Mouse (Mus musculus): ENCODE data around the gene Gab3.

The Gab3 gene

GRCm38 (mm10) chrX:75084774-75085508, at the start of gene Gab3:
Gab3 (minus strand) TSS chrX:75085458.
- peak; percentile 61 to 73 for DNase-seq

DNA sequence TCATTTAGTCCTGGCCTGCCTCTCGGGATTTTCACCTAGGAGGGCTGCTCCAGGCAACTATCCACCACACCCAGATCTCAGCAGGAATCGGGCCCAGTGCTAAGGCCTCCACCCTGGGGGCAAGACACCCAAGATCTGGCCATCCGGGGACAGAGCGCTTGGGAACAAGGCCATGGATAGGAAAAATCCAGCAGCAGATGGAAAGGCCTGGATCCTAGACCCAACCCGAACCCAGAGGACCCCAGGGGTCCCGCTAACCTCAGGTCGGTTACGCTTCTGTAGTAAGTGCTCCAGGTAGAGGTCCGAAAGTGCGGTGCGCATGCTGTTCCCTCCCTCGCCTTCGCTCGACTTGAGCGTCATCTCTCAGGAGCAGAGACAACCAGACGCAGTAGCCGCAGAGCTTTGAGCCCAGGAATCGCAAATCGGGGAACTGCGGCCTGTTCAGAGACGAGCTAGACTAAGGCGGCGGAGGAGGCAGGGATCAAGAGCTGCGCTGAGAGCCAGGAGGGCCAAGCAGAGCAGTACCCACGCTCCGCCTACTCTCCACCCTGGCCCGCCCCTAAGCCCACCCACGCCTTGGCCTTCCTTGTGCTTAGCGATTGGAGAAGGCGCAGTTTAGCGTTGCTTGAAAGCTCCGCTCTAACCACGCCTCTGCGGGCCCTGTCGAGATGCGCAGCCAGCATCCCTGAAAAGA, 45.4 kb upstream of the Gab3 start, which contains the start of gene Mpp1:
Gene Mpp1, minus strand, starts transcription at position 550 of the 694 bp plus-strand sequence.
- DNase-seq, result peak; percentile 84 to 91

- DNase-seq, result no peak
Measured at GRCm38 (mm10) chrX:75129474-75129873, 44.2 kb upstream of the Gab3 start.

DNA sequence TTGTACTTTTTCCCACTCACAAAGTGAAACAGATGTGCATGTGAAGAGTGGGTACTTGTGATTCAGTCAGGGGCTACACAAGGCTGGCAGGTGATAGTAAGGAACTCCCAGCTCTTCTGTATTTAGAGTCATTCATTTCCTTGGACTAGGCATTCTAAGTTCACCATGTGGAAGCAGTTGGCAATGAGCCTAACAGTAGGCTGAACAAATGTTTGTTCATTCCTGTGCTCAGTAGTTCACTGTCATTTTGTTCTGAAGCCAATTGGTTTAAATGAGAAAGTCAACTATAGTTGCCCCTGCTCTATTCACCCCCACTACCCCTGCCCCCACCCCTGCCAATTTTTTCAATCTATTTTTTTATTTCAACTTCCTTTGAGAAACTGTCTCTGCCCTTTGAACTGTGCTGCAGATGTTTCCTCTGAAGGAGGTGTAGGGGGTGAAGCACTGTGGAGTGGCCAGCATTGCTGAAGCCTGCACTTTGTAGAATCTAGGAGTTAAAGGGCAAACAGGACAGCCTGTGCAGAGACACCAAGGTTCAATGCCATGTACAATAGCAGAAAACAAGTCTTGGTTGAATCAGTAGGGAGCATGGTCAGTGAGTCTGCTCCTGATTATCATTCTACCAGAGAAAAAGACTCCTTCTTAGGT, 43.2 kb upstream of the Gab3 start:
- peak; percentile 38 to 71 for DNase-seq

- DNase-seq, result no peak
Measured at GRCm38 (mm10) chrX:75126893-75127292, 41.6 kb upstream of the Gab3 start.

DNA sequence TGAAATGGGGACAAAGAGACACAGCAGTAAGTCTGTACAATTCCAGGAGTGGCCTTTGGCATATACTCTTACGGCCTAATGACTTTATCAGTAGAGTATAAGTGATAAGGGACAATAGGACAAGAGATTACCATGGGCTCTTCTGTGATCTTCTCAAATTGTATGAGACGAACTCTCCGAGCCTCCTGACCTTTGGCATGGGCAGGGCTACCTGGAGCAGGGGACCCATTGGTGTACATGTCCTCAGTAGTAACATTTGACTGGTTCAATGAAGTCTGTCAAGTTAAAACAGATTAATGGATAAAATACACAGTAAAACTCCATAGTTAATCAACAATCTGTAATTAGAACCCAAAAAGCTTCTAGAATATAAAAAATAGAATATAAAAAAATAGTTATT, 40.3 kb upstream of the Gab3 start:
- DNase-seq, result peak in 1 of 2 experiments; percentile 5

DNA sequence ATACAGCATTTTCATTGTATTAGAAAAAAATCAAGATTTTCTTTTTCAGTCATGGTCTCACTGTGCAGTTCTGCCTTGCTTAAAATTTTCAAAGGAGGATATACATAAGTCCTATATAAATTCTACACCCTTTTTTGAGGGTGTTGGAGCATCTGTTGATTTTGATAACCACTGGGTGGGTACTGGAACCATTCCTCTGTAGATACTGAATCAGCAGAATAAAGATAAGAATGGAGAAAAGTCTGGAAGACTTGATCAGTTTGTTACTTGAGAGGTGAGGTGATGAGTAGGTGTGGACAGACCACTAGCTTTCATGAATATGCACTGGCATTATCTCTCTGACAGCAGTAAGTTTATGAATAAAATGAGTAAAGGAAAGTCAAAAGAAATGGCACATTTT, 30.3 kb upstream of the Gab3 start:
- DNase-seq, result no peak

- no peak for DNase-seq
Measured at GRCm38 (mm10) chrX:75102293-75102692, 17.0 kb upstream of the Gab3 start.

GRCm38 (mm10) chrX:75098799-75099198, 13.5 kb upstream of the Gab3 start:
- DNase-seq, result no peak

GRCm38 (mm10) chrX:75096163-75096770, 11.0 kb upstream of the Gab3 start:
- peak in 1 of 2 experiments; percentile 4 for DNase-seq

- peak; percentile 93 to 96 for DNase-seq
Measured at GRCm38 (mm10) chrX:75095369-75096162, 10.3 kb upstream of the Gab3 start, which contains the start of gene Dkc1. Dkc1 (plus strand) TSS chrX:75095854.

- DNase-seq, result no peak
Measured at GRCm38 (mm10) chrX:75085654-75086053, 396 bp upstream of the Gab3 start.

DNA sequence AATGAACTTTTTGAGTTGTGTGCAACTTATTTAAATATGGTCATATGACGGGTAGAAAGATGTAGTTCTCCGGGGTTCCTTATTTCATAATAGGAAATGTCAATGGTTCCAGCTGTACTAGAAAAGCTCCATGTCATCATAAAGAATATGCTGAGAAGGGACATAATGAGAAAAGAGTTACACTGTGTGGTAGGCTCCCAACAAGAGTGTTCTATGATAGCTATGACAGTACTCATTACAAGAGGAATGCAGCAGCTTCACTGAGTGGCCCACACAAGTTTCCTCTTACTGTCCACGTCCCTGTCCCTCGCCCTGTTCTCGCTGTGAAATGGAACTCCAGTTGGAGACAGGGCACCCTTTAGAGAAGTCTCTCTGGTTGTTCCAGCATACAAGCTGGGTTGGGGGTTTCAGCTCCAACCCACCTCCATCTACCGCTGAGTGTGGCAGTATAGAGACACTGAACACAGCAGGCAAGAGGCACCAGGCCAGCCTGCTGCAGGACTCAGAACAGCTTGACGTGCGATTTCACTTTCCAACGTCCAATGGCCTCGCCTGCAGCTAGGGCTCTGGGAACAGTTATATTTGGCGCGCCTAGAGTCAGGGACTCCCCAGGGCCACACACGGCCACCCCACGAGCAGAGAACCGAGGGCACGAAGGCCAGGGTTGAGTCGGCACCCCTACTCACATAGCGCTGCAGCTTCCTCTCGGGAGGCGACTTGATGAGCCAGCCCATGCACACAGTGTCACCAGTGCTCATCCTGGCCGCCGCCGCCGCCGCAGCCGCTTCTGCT, 1.1 kb downstream of the Gab3 start:
- DNase-seq, result peak; percentile 1 to 38

DNA sequence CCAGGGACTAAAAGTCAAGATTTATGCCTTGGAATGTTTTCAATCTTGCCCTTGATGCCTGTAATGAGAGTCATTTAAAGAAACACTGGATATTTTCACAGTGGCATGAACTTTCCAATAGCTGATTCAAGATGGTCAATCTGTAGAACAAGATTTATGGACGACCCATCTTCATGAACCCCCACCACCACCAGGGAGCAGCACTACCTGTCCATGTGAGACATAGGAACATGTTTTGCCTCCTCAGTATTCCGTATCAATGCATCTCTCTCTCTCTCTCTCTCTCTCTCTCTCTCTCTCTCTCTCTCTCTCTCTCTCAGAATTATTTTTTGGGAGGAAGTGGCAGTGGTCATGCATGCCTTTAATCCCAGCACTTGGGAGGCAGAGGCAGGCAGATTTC, 2.9 kb downstream of the Gab3 start:
- DNase-seq, result peak in 1 of 2 experiments; percentile 4

DNA sequence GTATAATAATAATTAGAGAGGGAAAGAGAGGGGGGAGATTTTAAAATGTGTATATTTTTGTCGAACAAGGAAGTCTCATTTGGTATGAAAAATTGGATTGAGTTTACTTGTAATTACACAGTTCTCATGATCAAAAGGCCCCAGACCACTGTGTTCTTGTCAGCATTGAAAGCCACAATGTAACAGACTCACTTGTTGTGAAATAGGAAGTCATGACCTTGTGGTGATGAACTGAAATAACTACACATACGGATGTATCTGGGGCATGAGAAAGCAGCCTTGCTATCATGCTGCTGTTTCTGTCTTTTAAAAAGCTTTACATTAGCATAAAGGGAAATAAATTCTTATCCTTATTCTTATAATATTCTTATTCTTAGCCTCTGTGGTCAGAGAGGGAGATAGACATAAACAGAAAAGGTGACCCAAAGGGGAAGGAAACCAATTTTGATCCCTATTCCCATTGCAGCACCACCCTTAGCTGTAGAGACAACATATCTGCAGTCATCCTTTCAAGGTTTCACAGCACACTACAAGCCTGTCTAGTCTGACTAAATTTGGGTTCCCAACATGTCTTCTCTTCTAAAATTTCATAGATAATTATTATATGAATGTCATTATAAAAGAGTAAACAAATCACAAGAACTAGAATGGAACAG, 29.0 kb downstream of the Gab3 start:
- DNase-seq, result no peak

- DNase-seq, result peak; percentile 54 to 63
Measured at GRCm38 (mm10) chrX:75046921-75047635, 38.2 kb downstream of the Gab3 start.

DNA sequence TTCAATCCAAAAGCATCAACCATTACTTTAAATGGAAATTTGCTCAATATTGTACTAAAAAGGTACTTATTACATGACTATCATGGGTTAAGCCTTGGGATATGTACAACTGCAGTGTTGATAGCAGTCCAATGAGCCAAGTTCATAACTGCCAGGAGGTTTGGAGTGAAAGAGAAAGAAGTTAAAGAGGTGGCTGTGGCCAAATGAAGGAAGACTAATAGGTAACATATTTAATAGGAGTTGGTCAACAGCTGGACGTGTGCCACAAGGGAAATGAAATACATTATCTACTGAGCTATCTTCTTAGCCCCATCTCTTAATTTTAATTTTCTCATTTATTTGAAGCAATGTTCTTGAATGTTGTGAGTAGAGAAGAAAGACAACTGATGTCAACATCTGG, 39.3 kb downstream of the Gab3 start:
- DNase-seq, result peak in 1 of 2 experiments; percentile 44

DNA sequence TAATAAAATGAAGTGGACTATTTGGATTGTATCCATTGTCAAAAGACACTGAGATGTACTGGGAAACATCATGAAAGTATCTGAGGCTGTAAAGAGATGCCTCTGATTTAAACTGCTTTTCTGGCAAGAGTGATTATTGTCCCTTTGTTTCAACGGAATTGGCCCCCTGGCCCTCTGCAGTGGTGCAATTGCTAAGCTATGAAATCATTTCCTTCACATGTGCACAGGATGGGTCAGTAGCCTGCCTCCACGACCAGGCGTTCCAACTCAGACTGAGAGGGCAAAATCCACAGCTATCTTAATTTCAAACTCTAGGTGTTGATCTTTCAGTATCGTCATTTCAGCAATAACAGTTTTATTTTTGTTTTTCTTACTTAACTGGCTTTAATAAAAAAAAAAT, 40.7 kb downstream of the Gab3 start:
- DNase-seq, result peak; percentile 30 to 50

DNA sequence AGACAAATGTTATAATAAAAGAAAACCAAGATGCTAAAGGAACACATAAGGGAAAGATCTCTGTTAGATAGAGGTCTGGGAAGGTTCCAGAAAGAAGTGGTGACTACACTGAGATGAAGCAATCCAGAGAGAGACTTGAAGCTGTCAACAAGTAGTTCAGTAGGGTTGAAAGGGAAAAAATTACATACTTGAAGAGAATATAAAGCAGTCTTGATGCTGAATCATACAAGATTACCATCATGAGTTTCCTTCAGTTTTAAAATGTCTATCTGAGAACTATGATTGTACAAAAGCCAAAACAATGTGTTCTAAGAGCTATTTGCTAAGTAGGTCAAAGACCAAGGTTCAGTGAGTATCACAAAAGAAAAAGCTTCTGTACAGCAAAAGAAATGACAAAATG, 48.6 kb downstream of the Gab3 start:
- no peak for DNase-seq

- DNase-seq, result no peak
Measured at GRCm38 (mm10) chrX:75035162-75035561, 50.1 kb downstream of the Gab3 start.
